In genomic region chr7:4527302-4527689, GRCm38 (mm10) we compare ENCODE assay signal across 7 mouse cellular contexts. TPM values are rescaled to one million over a fixed set of nuclear protein-coding genes. Genes with fewer than 3 reads are reported as not detected.
DNase-seq lines count a peak whose midpoint lies in the region; ATAC-seq and TF ChIP-seq lines count a peak whose summit lies in the region.

No protein-coding gene starts in this region.

- no peaks in the 10 kb centered on the region for H3K36me3 ChIP-seq in lung, postnatal 0 days (ENCODE audit: insufficient read depth, low read length)
- no peaks in the 10 kb centered on the region for H3K36me3 ChIP-seq in forebrain, embryonic 14.5 days (ENCODE audit: control insufficient read depth, insufficient read depth, low read length)
- no peaks in the 10 kb centered on the region for H3K36me3 ChIP-seq in liver, embryonic 12.5 days
- H3K36me3 ChIP-seq in stomach, postnatal 0 days (ENCODE audit: control insufficient read depth, insufficient read depth, low read length), result no peaks in the 10 kb centered on the region

- H3K4me2 ChIP-seq in lung, postnatal 0 days (replicated peaks; ENCODE audit: low read depth, low read length), result peak overlapping the region; percentile 61; the same call in 1 of the 2 replicates
- peak overlapping the region; percentile 54 for H3K4me2 ChIP-seq in forebrain, embryonic 14.5 days (ENCODE audit: low read length)
- H3K4me2 ChIP-seq in liver, embryonic 12.5 days, result peak overlapping the region; percentile 69
- H3K4me2 ChIP-seq in stomach, postnatal 0 days (replicated peaks; ENCODE audit: low read depth), result peak overlapping the region; percentile 63

- no peak overlapping the region for H3K9ac ChIP-seq in lung, postnatal 0 days (replicated peaks; ENCODE audit: low read depth)
- no peak overlapping the region for H3K9ac ChIP-seq in forebrain, embryonic 14.5 days (ENCODE audit: low read length)
- no peak overlapping the region for H3K9ac ChIP-seq in liver, embryonic 12.5 days
- no peak overlapping the region for H3K9ac ChIP-seq in stomach, postnatal 0 days (ENCODE audit: low read length)

- H3K9me3 ChIP-seq in lung, postnatal 0 days (ENCODE audit: low read length), result no peaks in the 10 kb centered on the region
- H3K9me3 ChIP-seq in forebrain, embryonic 14.5 days (replicated peaks; ENCODE audit: control insufficient read depth, low read length), result no peaks in the 10 kb centered on the region
- H3K9me3 ChIP-seq in liver, embryonic 12.5 days (replicated peaks), result no peaks in the 10 kb centered on the region
- no peaks in the 10 kb centered on the region for H3K9me3 ChIP-seq in stomach, postnatal 0 days (ENCODE audit: control insufficient read depth, low read length)

- no peak overlapping the region for H3K27ac ChIP-seq in lung, postnatal 0 days (ENCODE audit: low read length)
- H3K27ac ChIP-seq in forebrain, embryonic 14.5 days (ENCODE audit: low read depth, low read length), result no peak overlapping the region
- H3K27ac ChIP-seq in liver, embryonic 12.5 days, result no peak overlapping the region
- H3K27ac ChIP-seq in stomach, postnatal 0 days (replicated peaks), result no peak overlapping the region

- 54% methylated on average over 18 of the region's 18 CpGs for WGBS in lung, postnatal 0 days
- WGBS in forebrain, embryonic 14.5 days, result 45% methylated on average over 18 of the region's 18 CpGs
- 54% methylated on average over 18 of the region's 18 CpGs for WGBS in liver, embryonic 12.5 days (ENCODE audit: insufficient replicate concordance)
- WGBS in stomach, postnatal 0 days, result 63% methylated on average over 18 of the region's 18 CpGs

- no peak for ATAC-seq in lung, postnatal 0 days
- ATAC-seq in forebrain, embryonic 14.5 days, result no peak; the same call in 1 of the 2 replicates
- no peak for ATAC-seq in liver, embryonic 12.5 days
- no peak for ATAC-seq in stomach, postnatal 0 days (ENCODE audit: low FRiP score, low TSS enrichment)

- H3K27me3 ChIP-seq in lung, postnatal 0 days (replicated peaks; ENCODE audit: insufficient read depth, low read length), result no peaks in the 10 kb centered on the region
- H3K27me3 ChIP-seq in forebrain, embryonic 14.5 days (replicated peaks; ENCODE audit: control insufficient read depth, insufficient read depth, low read length), result no peaks in the 10 kb centered on the region
- H3K27me3 ChIP-seq in liver, embryonic 12.5 days (replicated peaks), result peaks cover 21% of the 10 kb centered on the region
- no peaks in the 10 kb centered on the region for H3K27me3 ChIP-seq in stomach, postnatal 0 days (ENCODE audit: control insufficient read depth, insufficient read depth, low read length)

- H3K4me3 ChIP-seq in lung, postnatal 0 days (ENCODE audit: low read depth, low read length), result no peak overlapping the region
- H3K4me3 ChIP-seq in forebrain, embryonic 14.5 days (ENCODE audit: low read depth, low read length), result no peak overlapping the region
- no peak overlapping the region for H3K4me3 ChIP-seq in liver, embryonic 12.5 days
- H3K4me3 ChIP-seq in stomach, postnatal 0 days (ENCODE audit: low read depth, low read length), result no peak overlapping the region

- no peak for TF ChIP-seq CTCF in lung, postnatal 0 days (IDR thresholded peaks at IDR 0.05)
- no peak for TF ChIP-seq CTCF in stomach, postnatal 0 days (IDR thresholded peaks at IDR 0.05; ENCODE audit: low read depth)

- TF ChIP-seq EP300 in lung, postnatal 0 days (IDR thresholded peaks at IDR 0.05), result no peak
- no peak for TF ChIP-seq EP300 in stomach, postnatal 0 days (optimal IDR thresholded peaks at IDR 0.05)

- peaks cover 3% of the 10 kb centered on the region; the same call in 1 of the 2 replicates for H3K4me1 ChIP-seq in lung, postnatal 0 days (ENCODE audit: insufficient read depth, low read depth, low read length)
- H3K4me1 ChIP-seq in forebrain, embryonic 14.5 days (ENCODE audit: control insufficient read depth, insufficient read depth, low read length), result peaks cover 1% of the 10 kb centered on the region; the same call in 1 of the 2 replicates
- H3K4me1 ChIP-seq in liver, embryonic 12.5 days, result peaks cover 36% of the 10 kb centered on the region
- H3K4me1 ChIP-seq in stomach, postnatal 0 days (replicated peaks; ENCODE audit: control insufficient read depth, insufficient read depth), result no peaks in the 10 kb centered on the region; the same call in 1 of the 2 replicates

- DNase-seq in lung, postnatal 0 days (ENCODE audit: low spot score), result no peak
- no peak for DNase-seq in lung, postnatal 14 days
- DNase-seq in forebrain, embryonic 14.5 days (ENCODE audit: low spot score), result no peak
- DNase-seq in stomach, postnatal 0 days (ENCODE audit: low spot score), result no peak
- DNase-seq in cerebellum, adult 9-10 months, result no peak
- DNase-seq in yolk sac, embryonic 10.5 days (ENCODE audit: low spot score), result no peak

RNA-seq across cellular contexts. Expression of gene Tnni3, which starts 3.3 kb away (rescaled TPM):
- polyA plus RNA-seq in lung, postnatal 0 days (2015; fragmentation: Nextera tagmentation; extraction: Ambion mirVana), result 81.3 and 95.6 TPM in 2 replicates
- 0.81 and 1.7 TPM in 2 replicates for polyA plus RNA-seq in forebrain, embryonic 14.5 days (2014; fragmentation: Nextera tagmentation; extraction: Ambion mirVana)
- 1.7 and 1.8 TPM in 2 replicates for polyA plus RNA-seq in liver, embryonic 12.5 days (2016; fragmentation: Nextera tagmentation; extraction: Ambion mirVana)
- 24.4 and 30.4 TPM in 2 replicates for polyA plus RNA-seq in stomach, postnatal 0 days (2015; fragmentation: Nextera tagmentation; extraction: Ambion mirVana)

RNA-seq across cellular contexts. Expression of gene Dnaaf3, which starts 5.0 kb away (rescaled TPM):
- 3.3 and 3.4 TPM in 2 replicates for polyA plus RNA-seq in lung, postnatal 0 days (2015; fragmentation: Nextera tagmentation; extraction: Ambion mirVana)
- polyA plus RNA-seq in forebrain, embryonic 14.5 days (2014; fragmentation: Nextera tagmentation; extraction: Ambion mirVana), result 0.55 and 0.72 TPM in 2 replicates
- 0.24 and 0.26 TPM in 2 replicates for polyA plus RNA-seq in liver, embryonic 12.5 days (2016; fragmentation: Nextera tagmentation; extraction: Ambion mirVana)
- polyA plus RNA-seq in stomach, postnatal 0 days (2015; fragmentation: Nextera tagmentation; extraction: Ambion mirVana), result 0.89 and 0.98 TPM in 2 replicates

RNA-seq across cellular contexts. Expression of gene Tnnt1, which starts 11.1 kb away (rescaled TPM):
- 14.0 and 17.8 TPM in 2 replicates for polyA plus RNA-seq in lung, postnatal 0 days (2015; fragmentation: Nextera tagmentation; extraction: Ambion mirVana)
- polyA plus RNA-seq in forebrain, embryonic 14.5 days (2014; fragmentation: Nextera tagmentation; extraction: Ambion mirVana), result 1.4 and 2.3 TPM in 2 replicates
- 13.7 and 17.9 TPM in 2 replicates for polyA plus RNA-seq in liver, embryonic 12.5 days (2016; fragmentation: Nextera tagmentation; extraction: Ambion mirVana)
- polyA plus RNA-seq in stomach, postnatal 0 days (2015; fragmentation: Nextera tagmentation; extraction: Ambion mirVana), result 15.5 and 16.5 TPM in 2 replicates

RNA-seq across cellular contexts. Expression of gene Syt5, which starts 20.0 kb away (rescaled TPM):
- polyA plus RNA-seq in lung, postnatal 0 days (2015; fragmentation: Nextera tagmentation; extraction: Ambion mirVana), result 7.1 and 8.1 TPM in 2 replicates
- 133 and 153 TPM in 2 replicates for polyA plus RNA-seq in forebrain, embryonic 14.5 days (2014; fragmentation: Nextera tagmentation; extraction: Ambion mirVana)
- 0.84 and 1.3 TPM in 2 replicates for polyA plus RNA-seq in liver, embryonic 12.5 days (2016; fragmentation: Nextera tagmentation; extraction: Ambion mirVana)
- 6.7 and 7.2 TPM in 2 replicates for polyA plus RNA-seq in stomach, postnatal 0 days (2015; fragmentation: Nextera tagmentation; extraction: Ambion mirVana)

RNA-seq across cellular contexts. Expression of gene Ppp1r12c, which starts 25.8 kb away (rescaled TPM):
- 52.6 and 55.4 TPM in 2 replicates for polyA plus RNA-seq in lung, postnatal 0 days (2015; fragmentation: Nextera tagmentation; extraction: Ambion mirVana)
- 29.4 and 32.1 TPM in 2 replicates for polyA plus RNA-seq in forebrain, embryonic 14.5 days (2014; fragmentation: Nextera tagmentation; extraction: Ambion mirVana)
- 41.1 and 42.9 TPM in 2 replicates for polyA plus RNA-seq in liver, embryonic 12.5 days (2016; fragmentation: Nextera tagmentation; extraction: Ambion mirVana)
- 39.5 and 44.4 TPM in 2 replicates for polyA plus RNA-seq in stomach, postnatal 0 days (2015; fragmentation: Nextera tagmentation; extraction: Ambion mirVana)
